Comparison of ENCODE assay signal across 29 mouse cellular contexts in the genomic region with DNA sequence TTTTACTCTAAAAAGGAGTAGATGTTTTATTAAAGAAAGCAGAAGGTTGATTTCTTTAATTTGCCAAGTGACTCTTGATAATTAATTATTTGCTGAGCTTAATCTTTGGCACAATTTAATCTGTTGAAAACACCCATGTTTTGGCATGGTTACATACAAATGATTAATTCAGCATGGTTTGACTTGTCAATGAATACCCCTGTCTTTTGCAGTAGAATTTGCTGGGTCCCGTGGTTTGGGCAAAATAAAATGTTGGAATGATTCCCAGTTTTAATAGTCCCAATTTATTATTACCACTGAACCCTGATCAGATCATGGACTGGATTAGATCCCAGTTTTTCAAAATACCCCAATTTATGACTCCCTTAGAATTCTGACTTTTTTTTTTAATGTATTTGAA.
DNase-seq lines count a peak whose midpoint lies in the region; ATAC-seq and TF ChIP-seq lines count a peak whose summit lies in the region.
"Had no signal": no experiment of that assay in that cellular context is flagged by ENCODE, and none has a peak within 500 bp of the region (broad histone marks: within the 10 kb centered on the region; RNA-seq: fewer than 3 reads in every experiment).

No protein-coding gene starts in this region.

- H3K4me2 ChIP-seq in forebrain, postnatal 0 days (ENCODE audit: low read depth) = no peak overlapping the region
- H3K4me2 ChIP-seq in forebrain, embryonic 11.5 days (ENCODE audit: low read depth, low read length, severe bottlenecking) = no peak overlapping the region
- H3K4me2 ChIP-seq in limb, embryonic 13.5 days (replicated peaks) = no peak overlapping the region
- H3K4me2 ChIP-seq: embryonic facial prominence, embryonic 15.5 days; forebrain, embryonic 13.5 days; heart, embryonic 13.5 days; hindbrain, embryonic 14.5 days had no signal

- ATAC-seq in forebrain, postnatal 0 days = no peak
- ATAC-seq in forebrain, embryonic 11.5 days (replicated peaks; ENCODE audit: low FRiP score) = no peak
- peak; percentile 8; the same call in 1 of the 2 replicates for ATAC-seq in limb, embryonic 13.5 days (ENCODE audit: low FRiP score, low read depth)
- ATAC-seq: CD4-positive, CD25-positive, alpha-beta regulatory T cell, adult 4 months; forebrain, embryonic 13.5 days; hindbrain, postnatal 0 days; inflammation-experienced regulatory T-cells, adult 6 months; Patski had no signal

- no peaks in the 10 kb centered on the region for H3K9me3 ChIP-seq in forebrain, postnatal 0 days (ENCODE audit: low read length)
- H3K9me3 ChIP-seq in forebrain, embryonic 11.5 days (ENCODE audit: control insufficient read depth, low read length) = no peaks in the 10 kb centered on the region
- no peaks in the 10 kb centered on the region for H3K9me3 ChIP-seq in limb, embryonic 13.5 days
- H3K9me3 ChIP-seq in limb, embryonic 10.5 days (replicated peaks) = no peaks in the 10 kb centered on the region
- H3K9me3 ChIP-seq: embryonic facial prominence, embryonic 15.5 days; forebrain, embryonic 13.5 days; heart, embryonic 10.5 days; heart, embryonic 13.5 days had no signal

- no peak overlapping the region for H3K27ac ChIP-seq in forebrain, postnatal 0 days (ENCODE audit: low read depth, low read length)
- no peak overlapping the region for H3K27ac ChIP-seq in forebrain, embryonic 11.5 days (ENCODE audit: low read depth, low read length)
- no peak overlapping the region for H3K27ac ChIP-seq in limb, embryonic 13.5 days
- no peak overlapping the region for H3K27ac ChIP-seq in limb, embryonic 10.5 days
- H3K27ac ChIP-seq: embryonic facial prominence, embryonic 15.5 days; forebrain, embryonic 13.5 days; heart, adult 2 months; heart, embryonic 10.5 days; heart, embryonic 13.5 days; hindbrain, embryonic 14.5 days; hindbrain, postnatal 0 days had no signal

- no peaks in the 10 kb centered on the region for H3K27me3 ChIP-seq in forebrain, postnatal 0 days (ENCODE audit: insufficient read depth, low read length)
- no peaks in the 10 kb centered on the region for H3K27me3 ChIP-seq in forebrain, embryonic 11.5 days (ENCODE audit: control insufficient read depth, insufficient read depth, low read length)
- H3K27me3 ChIP-seq in limb, embryonic 13.5 days = no peaks in the 10 kb centered on the region
- no peaks in the 10 kb centered on the region for H3K27me3 ChIP-seq in limb, embryonic 10.5 days (ENCODE audit: low read depth, poor library complexity, severe bottlenecking)
- H3K27me3 ChIP-seq: embryonic facial prominence, embryonic 15.5 days; forebrain, embryonic 13.5 days; heart, embryonic 13.5 days; Patski had no signal

- 28% methylated on average over 1 of the region's 1 CpGs for WGBS in forebrain, postnatal 0 days
- WGBS in forebrain, embryonic 11.5 days = 74% methylated on average over 1 of the region's 1 CpGs
- WGBS in limb, embryonic 13.5 days = 40% methylated on average over 1 of the region's 1 CpGs
- 74% methylated on average over 1 of the region's 1 CpGs for WGBS in limb, embryonic 10.5 days

- H3K4me1 ChIP-seq in forebrain, postnatal 0 days (ENCODE audit: insufficient read depth) = 0 out of 2 replicates have a peak, but pooled peaks cover 3% of the 10 kb centered on the region
- H3K4me1 ChIP-seq in forebrain, embryonic 11.5 days (replicated peaks; ENCODE audit: control insufficient read depth, insufficient read depth, low read length) = no peaks in the 10 kb centered on the region
- H3K4me1 ChIP-seq in limb, embryonic 13.5 days = peaks cover 16% of the 10 kb centered on the region
- H3K4me1 ChIP-seq in limb, embryonic 10.5 days = 0 out of 2 replicates have a peak, but pooled peaks cover 4% of the 10 kb centered on the region
- H3K4me1 ChIP-seq: forebrain, embryonic 13.5 days; heart, embryonic 10.5 days had no signal

- peak; percentile 16 for DNase-seq in forebrain, postnatal 0 days
- DNase-seq in forebrain, embryonic 11.5 days (ENCODE audit: low spot score) = no peak
- DNase-seq in limb, embryonic 10.5 days (ENCODE audit: low spot score) = no peak
- DNase-seq in Muller cell, postnatal 12 days (ENCODE audit: inconsistent ontology term) = peak; percentile 43
- DNase-seq in NIH3T3 (ENCODE audit: low read depth) = peak; percentile 7
- DNase-seq in frontal cortex, postnatal 25 days (ENCODE audit: low spot score in 2 of 2) = no peak
- DNase-seq in embryo, embryonic 10.5 days (ENCODE audit: low spot score) = no peak
- DNase-seq: adrenal gland, postnatal 10 days; adrenal gland, postnatal 36 days; cerebellum, adult 11 months; cerebellum, adult 2 months; cerebellum, adult 9-11 months; cerebellum, postnatal 25 days; embryo, embryonic 11 days; gastrocnemius, postnatal 10 days; gastrocnemius, postnatal 36 days; heart, adult 2 months; heart, postnatal 14 days; heart, postnatal 4 days had no signal

- H3K9ac ChIP-seq in forebrain, postnatal 0 days = no peak overlapping the region
- no peak overlapping the region for H3K9ac ChIP-seq in forebrain, embryonic 11.5 days (ENCODE audit: low read length)
- no peak overlapping the region for H3K9ac ChIP-seq in limb, embryonic 13.5 days
- H3K9ac ChIP-seq: embryonic facial prominence, embryonic 15.5 days; forebrain, embryonic 13.5 days; heart, embryonic 13.5 days; hindbrain, embryonic 14.5 days had no signal

- no peak for TF ChIP-seq CTCF in forebrain, postnatal 0 days (IDR thresholded peaks at IDR 0.05; ENCODE audit: low read depth)

- H3K36me3 ChIP-seq in forebrain, postnatal 0 days (ENCODE audit: insufficient read depth) = no peaks in the 10 kb centered on the region
- H3K36me3 ChIP-seq in forebrain, embryonic 11.5 days (ENCODE audit: control insufficient read depth, insufficient read depth, low read length) = no peaks in the 10 kb centered on the region
- H3K36me3 ChIP-seq in limb, embryonic 13.5 days = no peaks in the 10 kb centered on the region
- H3K36me3 ChIP-seq in limb, embryonic 10.5 days = no peaks in the 10 kb centered on the region
- H3K36me3 ChIP-seq: embryonic facial prominence, embryonic 15.5 days; heart, embryonic 10.5 days; heart, embryonic 13.5 days had no signal

- no peak overlapping the region for H3K4me3 ChIP-seq in forebrain, postnatal 0 days (ENCODE audit: low read depth, low read length)
- no peak overlapping the region for H3K4me3 ChIP-seq in forebrain, embryonic 11.5 days (ENCODE audit: low read depth, low read length)
- no peak overlapping the region for H3K4me3 ChIP-seq in limb, embryonic 13.5 days
- H3K4me3 ChIP-seq in limb, embryonic 10.5 days = no peak overlapping the region
- H3K4me3 ChIP-seq: embryonic facial prominence, embryonic 15.5 days; forebrain, embryonic 13.5 days; heart, adult 2 months; heart, embryonic 10.5 days; heart, embryonic 13.5 days had no signal

Comparison
In these comparisons a context has a peak if more than half of its experiments do, and no peak if none do; other contexts are left out.
1. DNase-seq: peak in forebrain, postnatal 0 days (single experiment), Muller cell, postnatal 12 days (single experiment) and NIH3T3 (single experiment); none in forebrain, embryonic 11.5 days (single experiment), limb, embryonic 10.5 days (single experiment), frontal cortex, postnatal 25 days (0 of 2) and embryo, embryonic 10.5 days (single experiment).